ENCODE assay signal across 11 mouse cellular contexts in genomic region chr19:20924282-20924681, GRCm38 (mm10). TPM values are rescaled to one million over a fixed set of nuclear protein-coding genes. Genes with fewer than 3 reads are reported as not detected.
A peak's percentile ranks its signal among the peaks of the same experiment; 100 is the strongest.
DNase-seq lines count a peak whose midpoint lies in the region; ATAC-seq and TF ChIP-seq lines count a peak whose summit lies in the region.
"Had no signal": no experiment of that assay in that cellular context is flagged by ENCODE, and none has a peak within 500 bp of the region (broad histone marks: within the 10 kb centered on the region; RNA-seq: fewer than 3 reads in every experiment).

No protein-coding gene starts in this region.

- H3K27ac ChIP-seq in heart, embryonic 12.5 days (ENCODE audit: poor library complexity, severe bottlenecking): no peak overlapping the region
- H3K27ac ChIP-seq in lung, embryonic 14.5 days (ENCODE audit: low read depth): 0 out of 2 replicates have a peak overlapping the region, but pooled peaks have one; percentile 55
- H3K27ac ChIP-seq in lung, postnatal 0 days (ENCODE audit: low read length): no peak overlapping the region
- H3K27ac ChIP-seq in forebrain, embryonic 12.5 days: no peak overlapping the region
- H3K27ac ChIP-seq in midbrain, embryonic 16.5 days (ENCODE audit: low read length): no peak overlapping the region

- no peak for DNase-seq in heart, adult 8-10 months (ENCODE audit: low spot score)
- peak; percentile 13 for DNase-seq in lung, embryonic 14.5 days
- no peak for DNase-seq in lung, postnatal 0 days (ENCODE audit: low spot score)
- DNase-seq in cerebellum, adult 11 months: no peak
- DNase-seq in left cerebral cortex, adult 9 months (ENCODE audit: low spot score in 2 of 2): no peak
- DNase-seq: B cell, adult 2 months; lung, postnatal 14 days had no signal

- H3K4me3 ChIP-seq in heart, embryonic 12.5 days: no peak overlapping the region
- no peak overlapping the region for H3K4me3 ChIP-seq in lung, embryonic 14.5 days (ENCODE audit: low read depth, low read length)
- H3K4me3 ChIP-seq in lung, postnatal 0 days (ENCODE audit: low read depth, low read length): no peak overlapping the region
- H3K4me3 ChIP-seq in forebrain, embryonic 12.5 days (replicated peaks): no peak overlapping the region
- no peak overlapping the region for H3K4me3 ChIP-seq in midbrain, embryonic 16.5 days (ENCODE audit: low read depth, low read length)
- H3K4me3 ChIP-seq: myocyte had no signal

- no peaks in the 10 kb centered on the region for H3K27me3 ChIP-seq in heart, embryonic 12.5 days (replicated peaks)
- H3K27me3 ChIP-seq in lung, embryonic 14.5 days (ENCODE audit: insufficient read depth, low read length): no peaks in the 10 kb centered on the region
- H3K27me3 ChIP-seq in lung, postnatal 0 days (replicated peaks; ENCODE audit: insufficient read depth, low read length): no peaks in the 10 kb centered on the region
- H3K27me3 ChIP-seq in forebrain, embryonic 12.5 days: 0 out of 2 replicates have a peak, but pooled peaks cover 8% of the 10 kb centered on the region
- H3K27me3 ChIP-seq in midbrain, embryonic 16.5 days (ENCODE audit: control insufficient read depth, insufficient read depth, low read depth, low read length): no peaks in the 10 kb centered on the region

- no peak overlapping the region for H3K9ac ChIP-seq in heart, embryonic 12.5 days
- H3K9ac ChIP-seq in lung, embryonic 14.5 days: no peak overlapping the region
- no peak overlapping the region for H3K9ac ChIP-seq in lung, postnatal 0 days (replicated peaks; ENCODE audit: low read depth)
- H3K9ac ChIP-seq in forebrain, embryonic 12.5 days: no peak overlapping the region
- no peak overlapping the region for H3K9ac ChIP-seq in midbrain, embryonic 16.5 days (ENCODE audit: low read depth, low read length)

- no peaks in the 10 kb centered on the region; the same call in 1 of the 2 replicates for H3K9me3 ChIP-seq in heart, embryonic 12.5 days (replicated peaks)
- H3K9me3 ChIP-seq in lung, embryonic 14.5 days (ENCODE audit: low read depth, low read length): no peaks in the 10 kb centered on the region
- H3K9me3 ChIP-seq in lung, postnatal 0 days (ENCODE audit: low read length): no peaks in the 10 kb centered on the region
- no peaks in the 10 kb centered on the region for H3K9me3 ChIP-seq in forebrain, embryonic 12.5 days
- no peaks in the 10 kb centered on the region for H3K9me3 ChIP-seq in midbrain, embryonic 16.5 days (replicated peaks; ENCODE audit: control insufficient read depth, low read length, poor library complexity, severe bottlenecking)

- H3K36me3 ChIP-seq in heart, embryonic 12.5 days: no peaks in the 10 kb centered on the region
- no peaks in the 10 kb centered on the region for H3K36me3 ChIP-seq in lung, embryonic 14.5 days (ENCODE audit: insufficient read depth)
- no peaks in the 10 kb centered on the region for H3K36me3 ChIP-seq in lung, postnatal 0 days (ENCODE audit: insufficient read depth, low read length)
- H3K36me3 ChIP-seq in forebrain, embryonic 12.5 days (replicated peaks): no peaks in the 10 kb centered on the region
- no peaks in the 10 kb centered on the region for H3K36me3 ChIP-seq in midbrain, embryonic 16.5 days (ENCODE audit: control insufficient read depth, insufficient read depth, low read length)

- H3K4me1 ChIP-seq in heart, embryonic 12.5 days (replicated peaks): no peaks in the 10 kb centered on the region; the same call in 1 of the 2 replicates
- 0 out of 2 replicates have a peak, but pooled peaks cover 2% of the 10 kb centered on the region for H3K4me1 ChIP-seq in lung, embryonic 14.5 days (ENCODE audit: insufficient read depth)
- no peaks in the 10 kb centered on the region for H3K4me1 ChIP-seq in lung, postnatal 0 days (ENCODE audit: insufficient read depth, low read depth, low read length)
- H3K4me1 ChIP-seq in forebrain, embryonic 12.5 days: peaks cover 7% of the 10 kb centered on the region
- peaks cover 10% of the 10 kb centered on the region; the same call in 1 of the 2 replicates for H3K4me1 ChIP-seq in midbrain, embryonic 16.5 days (ENCODE audit: control insufficient read depth, insufficient read depth, low read length)

- 46% methylated on average over 7 of the region's 7 CpGs for WGBS in heart, embryonic 12.5 days
- 42% methylated on average over 7 of the region's 7 CpGs for WGBS in lung, embryonic 14.5 days
- 38% methylated on average over 7 of the region's 7 CpGs for WGBS in lung, postnatal 0 days
- WGBS in forebrain, embryonic 12.5 days: 52% methylated on average over 7 of the region's 7 CpGs
- 48% methylated on average over 7 of the region's 7 CpGs for WGBS in midbrain, embryonic 16.5 days

- TF ChIP-seq CTCF in lung, embryonic 14.5 days (IDR thresholded peaks at IDR 0.05; ENCODE audit: low read depth): no peak
- TF ChIP-seq CTCF in lung, postnatal 0 days (IDR thresholded peaks at IDR 0.05): no peak

- peak overlapping the region; percentile 39; the same call in 1 of the 2 replicates for H3K4me2 ChIP-seq in heart, embryonic 12.5 days
- no peak overlapping the region; the same call in 1 of the 2 replicates for H3K4me2 ChIP-seq in lung, embryonic 14.5 days
- H3K4me2 ChIP-seq in lung, postnatal 0 days (replicated peaks; ENCODE audit: low read depth, low read length): no peak overlapping the region
- H3K4me2 ChIP-seq in forebrain, embryonic 12.5 days: peak overlapping the region; percentile 29; the same call in 1 of the 2 replicates
- H3K4me2 ChIP-seq in midbrain, embryonic 16.5 days (ENCODE audit: low read length): peak overlapping the region; percentile 40; the same call in 1 of the 2 replicates

- no peak for TF ChIP-seq EP300 in lung, postnatal 0 days (IDR thresholded peaks at IDR 0.05)

- ATAC-seq in heart, embryonic 12.5 days (ENCODE audit: insufficient number of reproducible peaks, low FRiP score): no peak
- ATAC-seq in lung, embryonic 14.5 days (ENCODE audit: insufficient read depth): peak; percentile 38; the same call in 1 of the 2 replicates
- ATAC-seq in lung, postnatal 0 days: no peak
- peak; percentile 7; the same call in 1 of the 2 replicates for ATAC-seq in forebrain, embryonic 12.5 days (ENCODE audit: low FRiP score)
- peak; percentile 29; the same call in 1 of the 2 replicates for ATAC-seq in midbrain, embryonic 16.5 days

RNA-seq across cellular contexts. Expression of gene Tmc1, which starts 29.7 kb away (rescaled TPM):
- not detected in 2 replicates for polyA plus RNA-seq in heart, embryonic 12.5 days (2016; fragmentation: Nextera tagmentation; extraction: Ambion mirVana)
- not detected for total RNA-seq in heart, adult 8-10 months (2022)
- 0.04 TPM in 1 of 2 replicates, not detected in the other for polyA plus RNA-seq in lung, embryonic 14.5 days (2014; fragmentation: Nextera tagmentation; extraction: Ambion mirVana)
- not detected in 2 replicates for polyA plus RNA-seq in lung, postnatal 0 days (2015; fragmentation: Nextera tagmentation; extraction: Ambion mirVana)
- polyA plus RNA-seq in forebrain, embryonic 12.5 days (2016; fragmentation: Nextera tagmentation; extraction: Ambion mirVana): 0.09 TPM in 2 replicates
- polyA plus RNA-seq in midbrain, embryonic 16.5 days (2015; fragmentation: Nextera tagmentation; extraction: Ambion mirVana): 0.09 and 0.16 TPM in 2 replicates
- polyA plus RNA-seq: myocyte had no signal

Comparison
In these comparisons a context has a peak if more than half of its experiments do, and no peak if none do; other contexts are left out.
1. ATAC-seq: peak in lung, embryonic 14.5 days (single experiment), forebrain, embryonic 12.5 days (single experiment) and midbrain, embryonic 16.5 days (single experiment); none in heart, embryonic 12.5 days (single experiment) and lung, postnatal 0 days (single experiment).
2. H3K4me2 ChIP-seq: peak in heart, embryonic 12.5 days (single experiment), forebrain, embryonic 12.5 days (single experiment) and midbrain, embryonic 16.5 days (single experiment); none in lung, embryonic 14.5 days (single experiment) and lung, postnatal 0 days (single experiment).